Mouse (Mus musculus) stomach, embryonic 15.5 days (tissue): ENCODE measurements around the gene Grk2. TPM values are rescaled to one million over a fixed set of nuclear protein-coding genes. Genes with fewer than 3 reads are reported as not detected.

Source experiments
- ATAC-seq: fragments of 200-750 bp; cut with Nextera tagmentation; 2 replicates; pipeline ENCODE4 v1.8.0; 2017; ENCODE audit warnings: low read depth, moderate number of reproducible peaks, moderate TSS enrichment; ENCODE audit not compliant: insufficient read depth, low FRiP score
- H3K27ac ChIP-seq: fragments of 300-500 bp; sonication (generic); 2 replicates; pipeline ENCODE4 v1.5.1; 2015; ENCODE audit warnings: mild to moderate bottlenecking, inconsistent platforms
- H3K27me3 ChIP-seq: fragments of 300-500 bp; sonication (generic); replicated peaks from 2 replicates; pipeline ENCODE4 v1.6.1; 2015; ENCODE audit warnings: inconsistent platforms
- H3K36me3 ChIP-seq: fragments of 300-500 bp; sonication (generic); 2 replicates; pipeline ENCODE4 v1.6.1; 2015; ENCODE audit warnings: inconsistent platforms
- H3K4me1 ChIP-seq: fragments of 300-500 bp; sonication (generic); 2 replicates; pipeline ENCODE4 v1.6.1; 2015; ENCODE audit warnings: inconsistent platforms
- H3K4me2 ChIP-seq: fragments of 300-500 bp; sonication (generic); 2 replicates; pipeline ENCODE4 v1.6.1; 2015; ENCODE audit warnings: mild to moderate bottlenecking, inconsistent platforms
- H3K4me3 ChIP-seq: fragments of 300-500 bp; sonication (generic); replicated peaks from 2 replicates; pipeline ENCODE4 v1.5.1; 2015; ENCODE audit warnings: inconsistent platforms
- H3K9ac ChIP-seq: fragments of 300-500 bp; sonication (generic); 2 replicates; pipeline ENCODE4 v1.6.1; 2015; ENCODE audit warnings: inconsistent platforms
- H3K9me3 ChIP-seq: fragments of 300-500 bp; sonication (generic); 2 replicates; pipeline ENCODE4 v1.6.1; 2016; ENCODE audit warnings: inconsistent platforms
- WGBS: fragments of 180-500 bp; shearing (Covaris S2); methylation state at CpG from one replicate; pipeline ENCODE4 v1.1.7; 2015; 5-methylcytosine and 5-hydroxymethylcytosine counted together
- microRNA-seq: library from miRNA; unstranded; fragments of <30 nt; microRNA quantifications from one replicate; pipeline ENCODE4, GENCODE M21; 2016
- polyA plus RNA-seq: library from polyadenylated mRNA; unstranded; fragments of >200 nt; fragmentation: Nextera tagmentation; extraction: Ambion mirVana; gene quantifications from 2 replicates; pipeline ENCODE4 v1.2.1, GENCODE M21; 2015

The Grk2 gene
- polyA plus RNA-seq, 1 experiment from 2014 or later: 18.5 TPM

DNA sequence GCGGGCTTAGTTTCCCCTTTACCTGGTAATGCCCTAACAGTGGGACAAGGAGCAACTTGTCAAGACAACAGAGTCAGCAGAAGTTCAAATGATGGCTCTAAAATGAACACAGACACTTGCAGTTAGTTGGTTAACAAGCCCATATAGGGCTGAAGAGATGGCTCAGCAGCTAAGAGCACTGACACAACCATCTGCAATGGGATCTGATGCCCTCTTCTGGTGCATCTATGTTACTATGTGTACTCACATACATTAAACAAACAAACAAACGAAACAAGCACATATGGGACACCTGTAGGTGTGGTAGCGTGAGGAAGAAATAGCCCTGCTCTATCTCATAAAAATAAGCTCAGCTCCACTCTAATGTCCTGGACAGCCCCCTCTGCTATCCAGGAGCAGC is 63.6 kb downstream of the Grk2 start:
- no peak overlapping the region for H3K4me2 ChIP-seq
- no peaks in the 10 kb centered on the region for H3K36me3 ChIP-seq
- no peaks in the 10 kb centered on the region for H3K27me3 ChIP-seq
- H3K9me3 ChIP-seq: no peaks in the 10 kb centered on the region
- no peak overlapping the region for H3K9ac ChIP-seq
- 68% methylated on average over 3 of the region's 3 CpGs for WGBS
- H3K4me1 ChIP-seq: no peaks in the 10 kb centered on the region
- H3K4me3 ChIP-seq: no peak overlapping the region
- no peak overlapping the region for H3K27ac ChIP-seq
- ATAC-seq: no peak

DNA sequence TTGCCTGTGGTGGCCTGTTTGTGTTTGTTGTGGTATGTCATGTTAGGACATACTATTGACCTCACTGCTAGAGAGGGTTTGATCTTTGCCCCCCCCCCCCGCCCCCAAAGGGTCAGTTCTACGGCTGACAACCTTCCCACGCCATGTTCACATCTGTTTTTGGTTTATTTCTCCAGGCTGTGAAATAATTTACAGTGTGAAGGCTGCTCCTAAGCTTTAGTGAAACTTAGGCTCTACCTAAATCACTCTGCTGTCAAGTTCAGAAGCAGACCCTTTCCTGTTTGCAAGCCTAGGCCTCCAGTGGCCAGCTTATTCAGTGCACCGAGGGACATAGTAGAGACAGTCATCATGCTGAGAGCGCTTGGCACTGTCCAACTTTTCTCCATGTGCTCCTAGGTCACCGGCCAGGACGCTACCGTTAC is 65.8 kb downstream of the Grk2 start:
- Histone ChIP-seq H3K27ac (no peak overlapping the region), H3K4me2 (no peak overlapping the region), H3K9me3 (no peaks in the 10 kb centered on the region), H3K4me3 (no peak overlapping the region), H3K4me1 (no peaks in the 10 kb centered on the region), H3K27me3 (no peaks in the 10 kb centered on the region), H3K36me3 (no peaks in the 10 kb centered on the region), H3K9ac (no peak overlapping the region)
- 45% methylated on average over 8 of the region's 8 CpGs for WGBS
- no peak for ATAC-seq

Small RNAs within 50 kb of the gene (microRNA-seq; reads per million reads assigned to microRNA genes)
- gene Mir6985: not detected

Other genes with a start within 250 kb of the Grk2 start
- 3.3 and 7.1 TPM in 2 replicates for gene Gstp3, start 246.7 kb downstream of the Grk2 start, polyA plus RNA-seq
- gene Cabp2, start 224.6 kb downstream of the Grk2 start, polyA plus RNA-seq: 3.1 and 3.6 TPM in 2 replicates
- gene Cdk2ap2, start 209.0 kb downstream of the Grk2 start, polyA plus RNA-seq: 121 and 130 TPM in 2 replicates
- gene Pitpnm1, start 206.2 kb downstream of the Grk2 start, polyA plus RNA-seq: 12.9 and 16.2 TPM in 2 replicates
- 79.0 and 91.0 TPM in 2 replicates for gene Aip, start 180.4 kb downstream of the Grk2 start, polyA plus RNA-seq
- gene Gpr152, start 166.4 kb downstream of the Grk2 start, polyA plus RNA-seq: not detected in 2 replicates
- gene Cabp4, start 162.2 kb downstream of the Grk2 start, polyA plus RNA-seq: 0.13 and 0.19 TPM in 2 replicates
- gene Coro1b, start 157.6 kb downstream of the Grk2 start, polyA plus RNA-seq: 164 and 180 TPM in 2 replicates
- gene Ptprcap, start 152.6 kb downstream of the Grk2 start, polyA plus RNA-seq: 6.4 and 7.5 TPM in 2 replicates
- gene Rps6kb2, start 142.9 kb downstream of the Grk2 start, polyA plus RNA-seq: 44.7 and 49.5 TPM in 2 replicates
- 1.5 and 2.0 TPM in 2 replicates for gene Carns1, start 130.7 kb downstream of the Grk2 start, polyA plus RNA-seq
- 3.0 and 4.0 TPM in 2 replicates for gene Tbc1d10c, start 114.9 kb downstream of the Grk2 start, polyA plus RNA-seq
- gene Ppp1ca, start 114.2 kb downstream of the Grk2 start, polyA plus RNA-seq: 745 and 766 TPM in 2 replicates
- 25.4 and 27.4 TPM in 2 replicates for gene Rad9a, start 104.6 kb downstream of the Grk2 start, polyA plus RNA-seq
- gene Clcf1, start 92.0 kb downstream of the Grk2 start, polyA plus RNA-seq: 5.4 and 6.2 TPM in 2 replicates
- gene AC109138.7, start 91.9 kb downstream of the Grk2 start, polyA plus RNA-seq: not detected in 2 replicates
- 26.7 and 36.4 TPM in 2 replicates for gene Pold4, start 74.3 kb downstream of the Grk2 start, polyA plus RNA-seq
- gene Ssh3, start 37.0 kb downstream of the Grk2 start, polyA plus RNA-seq: 27.6 and 32.6 TPM in 2 replicates
- 9.5 TPM in 2 replicates for gene Ankrd13d, start 23.1 kb downstream of the Grk2 start, polyA plus RNA-seq
- 37.2 and 44.7 TPM in 2 replicates for gene Kdm2a, start 92.1 kb upstream of the Grk2 start, polyA plus RNA-seq
- gene Rhod, start 133.2 kb upstream of the Grk2 start, polyA plus RNA-seq: 24.1 and 32.0 TPM in 2 replicates
- gene Syt12, start 171.2 kb upstream of the Grk2 start, polyA plus RNA-seq: 0.81 and 0.99 TPM in 2 replicates
- 1.2 and 1.3 TPM in 2 replicates for gene 2010003K11Rik, start 192.4 kb upstream of the Grk2 start, polyA plus RNA-seq
- 18.0 and 19.1 TPM in 2 replicates for gene Pcx, start 204.2 kb upstream of the Grk2 start, polyA plus RNA-seq